Mouse (Mus musculus) stomach, embryonic 14.5 days (tissue): ENCODE results near the gene Wwox. TPM values are rescaled to one million over a fixed set of nuclear protein-coding genes. Genes with fewer than 3 reads are reported as not detected.

ENCODE experiments used
- ATAC-seq: fragments of 200-750 bp; cut with Nextera tagmentation; 2 replicates; pipeline ENCODE4 v1.8.0; 2017; ENCODE audit warnings: low read depth, moderate TSS enrichment; ENCODE audit not compliant: insufficient number of reproducible peaks, insufficient read depth, low FRiP score
- H3K27ac ChIP-seq: fragments of 300-500 bp; sonication (generic); 2 replicates; pipeline ENCODE4 v1.5.1; 2014; ENCODE audit warnings: mild to moderate bottlenecking, low read length, moderate library complexity, mixed read lengths
- H3K27me3 ChIP-seq: fragments of 300-500 bp; sonication (generic); 2 replicates; pipeline ENCODE4 v1.6.1; 2014; ENCODE audit warnings: low read length, control low read depth, mixed read lengths; ENCODE audit not compliant: control insufficient read depth, insufficient read depth
- H3K36me3 ChIP-seq: fragments of 300-500 bp; sonication (generic); 2 replicates; pipeline ENCODE4 v1.6.1; 2014; ENCODE audit warnings: mild to moderate bottlenecking, control low read depth, low read length, moderate library complexity, mixed read lengths; ENCODE audit not compliant: control insufficient read depth, insufficient read depth
- H3K4me1 ChIP-seq: fragments of 300-500 bp; sonication (generic); 2 replicates; pipeline ENCODE4 v1.6.1; 2014; ENCODE audit warnings: low read length, control low read depth, mixed read lengths; ENCODE audit not compliant: control insufficient read depth, insufficient read depth
- H3K4me2 ChIP-seq: fragments of 300-500 bp; sonication (generic); replicated peaks from 2 replicates; pipeline ENCODE4 v1.6.1; 2014; ENCODE audit warnings: low read depth, low read length, control low read depth
- H3K4me3 ChIP-seq: fragments of 300-500 bp; sonication (generic); 2 replicates; pipeline ENCODE4 v1.5.1; 2014; ENCODE audit warnings: low read depth, low read length, control low read depth
- H3K9ac ChIP-seq: fragments of 300-500 bp; sonication (generic); replicated peaks from 2 replicates; pipeline ENCODE4 v1.6.1; 2014; ENCODE audit warnings: low read depth, mild to moderate bottlenecking, control low read depth, low read length, moderate library complexity, mixed read lengths
- H3K9me3 ChIP-seq: fragments of 300-500 bp; sonication (generic); 2 replicates; pipeline ENCODE4 v1.6.1; 2016; ENCODE audit warnings: low read depth, low read length, control low read depth; ENCODE audit not compliant: control insufficient read depth
- WGBS: fragments of 180-500 bp; shearing (Covaris S2); extraction: QIAGEN DNeasy Blood & Tissue Kit; methylation state at CpG from one replicate; pipeline ENCODE4 v1.1.7; 2014; 5-methylcytosine and 5-hydroxymethylcytosine counted together
- polyA plus RNA-seq: library from polyadenylated mRNA; unstranded; fragments of >200 nt; fragmentation: Nextera tagmentation; extraction: Ambion mirVana; gene quantifications from 2 replicates; pipeline ENCODE4 v1.2.1, GENCODE M21; 2014

The Wwox gene
- polyA plus RNA-seq, 1 experiment from 2014 or later: 15.4 TPM

DNA sequence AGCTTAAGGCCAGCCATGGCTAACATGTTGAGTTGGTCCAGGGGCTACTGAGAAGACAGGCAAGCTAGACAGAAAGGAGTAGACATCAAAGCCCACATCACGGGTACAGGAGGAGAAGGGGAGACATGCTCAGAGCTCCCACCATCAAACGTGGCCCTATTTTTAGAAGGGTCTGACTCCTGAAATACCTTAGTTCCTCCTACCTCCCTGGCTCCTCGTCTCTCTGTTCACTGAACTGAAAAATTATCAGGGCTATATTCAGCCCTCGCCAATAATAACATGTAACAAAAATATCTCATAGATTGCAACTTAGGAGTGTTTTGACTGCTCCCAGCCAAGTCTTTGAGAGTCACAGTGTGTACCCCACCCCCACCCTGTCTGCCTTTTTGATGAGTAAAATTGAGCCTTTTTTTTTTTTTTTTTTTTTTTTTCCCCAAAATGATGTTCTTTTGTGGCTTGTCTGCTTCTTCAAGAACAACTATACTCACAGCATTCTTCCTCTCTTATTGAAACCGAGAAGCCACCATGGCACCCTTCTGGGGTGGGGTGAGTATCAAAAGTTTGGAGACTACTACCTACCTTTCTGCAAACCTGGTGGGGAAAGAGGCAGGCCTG is 535.0 kb downstream of the Wwox start:
- WGBS: 80% methylated on average over 5 of the region's 5 CpGs
- H3K4me1 ChIP-seq: 0 out of 2 replicates have a peak, but pooled peaks cover 3% of the 10 kb centered on the region
- H3K36me3 ChIP-seq: no peaks in the 10 kb centered on the region
- H3K4me3 ChIP-seq: no peak overlapping the region
- H3K4me2 ChIP-seq: no peak overlapping the region
- H3K27ac ChIP-seq: no peak overlapping the region
- H3K9ac ChIP-seq: no peak overlapping the region
- H3K27me3 ChIP-seq: no peaks in the 10 kb centered on the region
- no peaks in the 10 kb centered on the region for H3K9me3 ChIP-seq
- no peak for ATAC-seq

DNA sequence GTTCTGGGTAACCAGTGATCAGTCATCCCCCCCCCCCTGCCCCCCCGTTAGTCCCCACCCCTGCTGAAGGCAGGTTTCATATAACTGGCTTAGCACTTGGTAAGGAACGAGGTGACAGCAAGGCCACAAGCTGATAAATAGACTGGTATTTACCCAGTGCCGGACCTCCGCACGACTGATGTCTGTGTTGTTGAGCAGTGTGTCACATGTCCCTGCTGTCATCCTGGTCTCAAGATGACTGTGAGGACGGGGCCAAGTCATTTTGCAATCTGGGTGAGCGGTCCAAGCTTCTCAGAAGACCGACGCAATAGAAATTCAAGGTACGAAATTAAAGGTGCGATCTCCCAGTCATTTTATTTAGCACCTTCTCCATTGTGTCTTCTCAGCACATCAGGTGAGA is 538.3 kb downstream of the Wwox start:
- H3K9ac ChIP-seq: no peak overlapping the region
- WGBS: 69% methylated on average over 11 of the region's 11 CpGs
- H3K4me1 ChIP-seq: 0 out of 2 replicates have a peak, but pooled peaks cover 3% of the 10 kb centered on the region
- no peaks in the 10 kb centered on the region for H3K36me3 ChIP-seq
- no peak overlapping the region for H3K4me2 ChIP-seq
- no peak for ATAC-seq
- H3K9me3 ChIP-seq: no peaks in the 10 kb centered on the region
- H3K27me3 ChIP-seq: no peaks in the 10 kb centered on the region
- no peak overlapping the region for H3K4me3 ChIP-seq
- no peak overlapping the region for H3K27ac ChIP-seq

DNA sequence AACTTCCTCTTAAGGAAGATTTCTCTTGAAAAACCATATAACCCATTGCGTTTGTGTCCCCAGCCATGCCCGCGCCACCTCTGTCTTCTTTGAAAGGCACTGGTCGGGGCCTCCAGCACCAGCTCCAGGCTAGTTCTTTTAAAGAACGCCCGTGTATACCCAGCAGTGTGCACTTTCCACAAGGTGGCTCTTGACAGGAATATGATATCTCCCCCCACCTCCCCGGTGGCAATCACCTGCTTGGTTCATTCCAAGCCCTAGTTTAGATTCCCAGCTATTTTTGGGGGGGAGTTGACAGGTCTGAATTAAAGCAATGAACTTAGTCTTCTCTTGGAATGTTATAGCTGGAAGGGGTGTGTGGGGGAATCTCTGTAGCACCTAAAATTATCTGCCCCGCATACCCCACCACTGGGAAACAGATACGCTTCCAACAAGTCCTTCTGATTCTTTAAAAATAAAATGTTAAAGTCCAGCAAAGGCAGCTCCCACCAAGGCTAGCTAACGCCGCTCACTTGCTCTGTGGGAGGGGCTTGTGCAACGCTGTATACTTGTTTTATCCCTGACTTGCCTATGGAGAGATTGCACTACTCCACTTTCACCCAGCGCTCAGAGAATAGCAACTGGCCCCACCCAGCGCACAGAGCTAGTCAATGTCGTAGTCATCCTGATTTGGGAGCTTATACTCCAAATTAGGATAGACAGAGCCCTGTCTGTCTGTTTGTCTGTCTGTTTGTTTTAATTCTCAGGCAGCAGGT is 538.9 kb downstream of the Wwox start:
- ATAC-seq: no peak

DNA sequence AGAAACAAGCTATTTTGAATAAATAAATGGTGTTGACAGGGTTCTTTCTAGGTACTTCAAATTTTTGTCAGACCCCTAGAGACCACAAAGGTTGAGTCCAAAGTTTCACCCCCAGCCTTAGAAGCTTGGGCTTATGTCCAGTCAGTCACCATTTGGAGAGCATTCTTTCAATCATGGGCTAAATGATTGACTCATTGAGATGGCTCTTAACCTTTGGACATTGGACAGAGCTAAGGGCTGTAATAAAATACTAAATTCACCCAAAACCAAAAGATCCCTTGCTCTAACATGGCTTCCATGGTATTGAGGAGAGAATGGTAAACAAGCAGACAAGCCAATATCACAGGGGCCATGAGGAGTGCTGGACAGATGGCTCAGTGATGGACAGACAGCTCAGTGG is 540.2 kb downstream of the Wwox start:
- Histone ChIP-seq H3K9me3 (no peaks in the 10 kb centered on the region), H3K27ac (no peak overlapping the region), H3K4me2 (no peak overlapping the region), H3K4me3 (no peak overlapping the region), H3K9ac (no peak overlapping the region), H3K4me1 (no peaks in the 10 kb centered on the region), H3K27me3 (no peaks in the 10 kb centered on the region), H3K36me3 (no peaks in the 10 kb centered on the region)
- no peak for ATAC-seq

More for the DNA sequence above, 538.9 kb downstream of the Wwox start:
- Histone ChIP-seq H3K9ac (no peak overlapping the region), H3K4me3 (no peak overlapping the region), H3K4me2 (no peak overlapping the region), H3K27me3 (no peaks in the 10 kb centered on the region), H3K9me3 (no peaks in the 10 kb centered on the region), H3K4me1 (no peaks in the 10 kb centered on the region), H3K36me3 (no peaks in the 10 kb centered on the region), H3K27ac (no peak overlapping the region)
- WGBS: 68% methylated on average over 15 of the region's 15 CpGs

DNA sequence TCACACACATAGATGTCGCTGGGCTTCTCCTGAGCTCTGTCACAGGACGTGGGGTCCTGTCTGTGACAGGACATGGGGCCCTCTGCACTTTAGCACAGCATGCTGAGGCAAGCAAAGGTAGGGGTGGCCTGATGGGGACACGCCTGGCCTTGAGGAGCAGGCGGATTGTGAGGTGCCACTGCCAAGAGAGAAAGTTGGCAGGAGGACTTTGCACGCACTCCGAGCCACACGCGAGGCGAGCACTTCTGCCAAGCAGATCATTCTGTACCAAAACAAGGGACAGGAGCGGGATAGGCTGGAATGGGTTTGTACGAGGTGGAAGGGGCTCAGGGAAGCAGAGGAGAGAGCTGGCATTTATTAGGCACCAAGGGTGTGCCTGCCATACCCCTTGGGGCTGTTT is 543.3 kb downstream of the Wwox start:
- Histone ChIP-seq H3K27me3 (no peaks in the 10 kb centered on the region), H3K4me2 (no peak overlapping the region), H3K36me3 (no peaks in the 10 kb centered on the region), H3K4me3 (no peak overlapping the region), H3K9ac (no peak overlapping the region), H3K27ac (no peak overlapping the region), H3K9me3 (no peaks in the 10 kb centered on the region), H3K4me1 (no peaks in the 10 kb centered on the region)
- 94% methylated on average over 11 of the region's 11 CpGs for WGBS
- no peak for ATAC-seq

DNA sequence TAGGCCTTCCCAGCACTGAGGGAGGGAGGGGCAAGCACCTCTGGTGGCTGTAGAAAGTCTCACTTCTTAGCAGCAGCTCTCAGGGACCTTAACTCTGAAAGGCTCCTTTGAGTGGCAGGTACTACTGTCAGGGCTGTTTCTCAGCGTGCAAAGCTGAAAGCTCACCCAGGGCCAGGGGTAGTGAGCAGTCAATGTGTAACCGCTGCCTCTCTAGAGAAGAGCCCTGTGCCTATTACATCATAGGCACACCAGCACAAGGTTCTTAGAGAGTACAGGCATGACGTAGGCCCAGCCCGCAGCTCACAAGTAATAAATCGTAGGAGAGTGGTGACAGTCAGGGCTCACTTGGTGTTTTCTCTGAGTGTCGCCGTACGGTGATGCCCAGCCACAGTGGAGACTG is 545.0 kb downstream of the Wwox start:
- Histone ChIP-seq H3K36me3 (no peaks in the 10 kb centered on the region), H3K4me2 (no peak overlapping the region), H3K4me1 (no peaks in the 10 kb centered on the region), H3K27ac (no peak overlapping the region), H3K9ac (no peak overlapping the region), H3K27me3 (no peaks in the 10 kb centered on the region), H3K4me3 (no peak overlapping the region), H3K9me3 (no peaks in the 10 kb centered on the region)
- no peak for ATAC-seq
- 78% methylated on average over 8 of the region's 8 CpGs for WGBS

DNA sequence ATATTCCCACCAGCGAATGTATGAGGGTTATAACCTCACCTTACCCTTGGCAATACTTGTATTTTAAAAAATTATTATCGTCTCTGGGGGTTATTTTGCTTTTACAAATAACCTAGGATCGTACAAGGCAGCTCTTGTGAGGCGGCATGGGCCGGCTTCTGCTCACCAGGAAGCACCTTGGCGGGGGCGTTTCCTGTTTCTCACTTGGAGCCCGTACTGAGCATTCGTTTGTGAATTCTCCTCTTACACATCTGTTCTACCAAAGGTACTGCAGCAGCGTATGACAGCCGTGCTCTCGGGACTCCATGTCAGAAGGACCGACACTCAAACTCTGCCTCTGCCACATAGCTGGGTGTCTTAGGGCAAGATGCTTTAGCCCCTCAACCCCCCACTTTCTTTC is 546.5 kb downstream of the Wwox start:
- no peaks in the 10 kb centered on the region for H3K36me3 ChIP-seq
- WGBS: 82% methylated on average over 13 of the region's 13 CpGs
- no peaks in the 10 kb centered on the region for H3K27me3 ChIP-seq
- H3K4me2 ChIP-seq: no peak overlapping the region
- no peaks in the 10 kb centered on the region for H3K9me3 ChIP-seq
- no peak overlapping the region for H3K9ac ChIP-seq
- no peak overlapping the region for H3K4me3 ChIP-seq
- H3K27ac ChIP-seq: no peak overlapping the region
- ATAC-seq: no peak
- H3K4me1 ChIP-seq: no peaks in the 10 kb centered on the region

DNA sequence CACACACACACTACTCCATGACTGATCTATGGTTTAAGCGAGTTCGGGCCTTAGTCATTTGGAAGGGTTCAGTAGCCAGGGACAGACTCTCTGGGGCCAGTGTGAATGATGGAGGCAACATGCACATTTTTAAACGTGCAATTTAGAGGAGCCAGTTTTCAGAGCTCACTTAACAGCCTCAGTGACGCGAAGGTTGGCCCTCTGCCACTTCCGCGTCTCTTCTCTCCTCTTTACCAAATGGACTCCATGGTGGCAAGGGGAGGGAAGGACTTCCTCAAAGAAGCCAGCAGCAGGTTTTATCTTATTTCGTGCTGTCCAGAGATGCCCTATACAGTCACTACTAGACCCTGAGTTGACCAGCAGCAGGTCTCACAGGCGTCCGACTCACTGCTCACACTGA is 547.5 kb downstream of the Wwox start:
- H3K9ac ChIP-seq: no peak overlapping the region
- ATAC-seq: no peak
- H3K4me3 ChIP-seq: no peak overlapping the region
- no peaks in the 10 kb centered on the region for H3K4me1 ChIP-seq
- no peak overlapping the region for H3K4me2 ChIP-seq
- 73% methylated on average over 10 of the region's 10 CpGs for WGBS
- H3K36me3 ChIP-seq: no peaks in the 10 kb centered on the region
- no peaks in the 10 kb centered on the region for H3K9me3 ChIP-seq
- H3K27me3 ChIP-seq: no peaks in the 10 kb centered on the region
- H3K27ac ChIP-seq: no peak overlapping the region
